Mouse (Mus musculus) adrenal gland, postnatal 10 days (tissue): ENCODE data around the gene Helq. TPM values are rescaled to one million over a fixed set of nuclear protein-coding genes. Genes with fewer than 3 reads are reported as not detected.

ENCODE experiments used
- total RNA-seq, 2 experiments: library from RNA; stranded (reverse); gene quantifications; 2 replicates each; pipeline ENCODE4 v1.2.3; 2021

The Helq gene
- total RNA-seq, 2 experiments from 2014 or later = 4.9 to 9.1 TPM

Other genes starting within 250 kb of the Helq start
- gene Plac8, start 226.4 kb downstream of the Helq start, total RNA-seq = 10 to 100 TPM; 11.4 to 12.4 TPM
- gene Coq2, start 123.5 kb downstream of the Helq start, total RNA-seq = 10 to 100 TPM; 55.3 to 66.0 TPM
- 1 to 10 TPM; 1.9 to 2.5 TPM for gene Hpse, start 78.9 kb downstream of the Helq start, total RNA-seq
- gene Mrps18c, start within 50 bp of the Helq start, total RNA-seq = 100 to 1,000 TPM; 118 to 120 TPM
- gene Abraxas1, start 22.4 kb upstream of the Helq start, total RNA-seq = 10 to 100 TPM; 12.9 to 17.9 TPM
- gene Gpat3, start 47.1 kb upstream of the Helq start, total RNA-seq = 10 to 100 TPM; 10.0 to 10.2 TPM